Mouse (Mus musculus) E14TG2a.4 (cell line): ENCODE measurements around the gene Il34.

Experiments
- CTCF ChIP-seq: conservative IDR thresholded peaks from 2 replicates; pipeline ENCODE4 v1.5.1; 2014; ENCODE audit warnings: low read length
- NANOG ChIP-seq: IDR thresholded peaks from 2 replicates; pipeline ENCODE4 v1.6.1; 2014; ENCODE audit warnings: borderline replicate concordance, low read length, mixed read lengths
- POU5F1 ChIP-seq: IDR thresholded peaks from 2 replicates; pipeline ENCODE4 v1.6.1; 2014; ENCODE audit warnings: low read length, borderline replicate concordance

DNA sequence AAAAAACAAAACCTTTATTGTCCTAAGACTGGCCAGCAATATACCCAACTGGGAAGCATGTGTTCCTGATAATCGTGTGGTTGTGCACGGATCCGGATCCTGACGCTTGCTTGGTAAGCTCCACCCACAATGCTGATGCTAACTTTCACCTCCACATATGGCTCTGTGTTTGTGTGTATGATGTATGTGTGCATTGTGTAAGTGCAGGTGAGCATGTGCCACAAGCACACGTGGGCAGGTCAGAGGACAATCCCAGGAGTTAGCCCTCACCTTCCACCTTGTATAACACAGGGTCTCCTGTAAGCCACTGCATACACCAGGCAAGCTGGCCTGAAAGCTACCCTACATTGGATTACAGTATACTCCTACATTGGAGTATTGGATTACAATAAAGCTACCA is 37.5 kb upstream of the Il34 start:
- TF ChIP-seq CTCF (no peak), POU5F1 (no peak), NANOG (no peak)
